Mouse (Mus musculus): ENCODE measurements around the gene Fbxl7. TPM values are rescaled to one million over a fixed set of nuclear protein-coding genes. Genes with fewer than 3 reads are reported as not detected.

Fbxl7 gene
- not detected for polyA plus RNA-seq (2017; shearing (Covaris generic))

GRCm38 (mm10) chr15:26895251-26895711 lies at the start of gene Fbxl7:
Gene Fbxl7, minus strand, starts transcription at chr15:26895580.

